Mouse (Mus musculus): ENCODE data around the gene Gm33543.

Gene Gm33543

GRCm38 (mm10) chr10:95836530-95837264 is 6.0 kb downstream of the Gm33543 start:
- in situ Hi-C loops (cut with MboI): no loop called here

- in situ Hi-C loops (cut with MboI): no loop called here
Measured at GRCm38 (mm10) chr10:95830891-95831290, 11.8 kb downstream of the Gm33543 start.

- in situ Hi-C loops (cut with MboI): no loop called here
Measured at GRCm38 (mm10) chr10:95829471-95829870, 13.3 kb downstream of the Gm33543 start.

GRCm38 (mm10) chr10:95828374-95828773 is 14.4 kb downstream of the Gm33543 start:
- in situ Hi-C loops (cut with MboI): no loop called here

GRCm38 (mm10) chr10:95825651-95826050 is 17.1 kb downstream of the Gm33543 start:
- in situ Hi-C loops (cut with MboI): no loop called here

- in situ Hi-C loops (cut with MboI): no loop called here
Measured at GRCm38 (mm10) chr10:95818506-95818905, 24.2 kb downstream of the Gm33543 start.

- in situ Hi-C loops (cut with MboI): no loop called here
Measured at GRCm38 (mm10) chr10:95817419-95818161, 25.1 kb downstream of the Gm33543 start.

- in situ Hi-C loops (cut with MboI): no loop called here
Measured at GRCm38 (mm10) chr10:95814351-95814750, 28.4 kb downstream of the Gm33543 start.

- in situ Hi-C loops (cut with MboI): no loop called here
Measured at GRCm38 (mm10) chr10:95811869-95812268, 30.9 kb downstream of the Gm33543 start.

- in situ Hi-C loops (cut with MboI): no loop called here
Measured at GRCm38 (mm10) chr10:95801443-95801811, 41.3 kb downstream of the Gm33543 start.

GRCm38 (mm10) chr10:95800693-95801442 is 41.9 kb downstream of the Gm33543 start:
- in situ Hi-C loops (cut with MboI): no loop called here

GRCm38 (mm10) chr10:95797645-95798395 is 44.9 kb downstream of the Gm33543 start:
- in situ Hi-C loops (cut with MboI): no loop called here

GRCm38 (mm10) chr10:95795500-95795899 is 47.2 kb downstream of the Gm33543 start:
- in situ Hi-C loops (cut with MboI): no loop called here

GRCm38 (mm10) chr10:95794706-95795105 is 48.0 kb downstream of the Gm33543 start:
- in situ Hi-C loops (cut with MboI): no loop called here

GRCm38 (mm10) chr10:95791427-95791804 is 51.3 kb downstream of the Gm33543 start:
- in situ Hi-C loops (cut with MboI): no loop called here

GRCm38 (mm10) chr10:95790771-95791426 is 51.8 kb downstream of the Gm33543 start:
- in situ Hi-C loops (cut with MboI): no loop called here

GRCm38 (mm10) chr10:95787176-95787575 is 55.6 kb downstream of the Gm33543 start:
- in situ Hi-C loops (cut with MboI): no loop called here

GRCm38 (mm10) chr10:95784837-95785236 is 57.9 kb downstream of the Gm33543 start:
- in situ Hi-C loops (cut with MboI): no loop called here

GRCm38 (mm10) chr10:95780881-95781600 is 61.7 kb downstream of the Gm33543 start:
- in situ Hi-C loops (cut with MboI): no loop called here

- in situ Hi-C loops (cut with MboI): no loop called here
Measured at GRCm38 (mm10) chr10:95779801-95780385, 62.8 kb downstream of the Gm33543 start.
